Mouse (Mus musculus) heart, embryonic 14.5 days (tissue): ENCODE data around the gene Tldc1. TPM values are rescaled to one million over a fixed set of nuclear protein-coding genes. Genes with fewer than 3 reads are reported as not detected.

ENCODE experiments used
- ATAC-seq: fragments of 200-750 bp; cut with Nextera tagmentation; 2 replicates; pipeline ENCODE4 v1.8.0; 2017; ENCODE audit warnings: low read depth, moderate TSS enrichment; ENCODE audit not compliant: insufficient number of reproducible peaks, insufficient read depth, low FRiP score
- H3K27ac ChIP-seq, 2 experiments: fragments of 200-500 bp in 1 of 2; fragments of 300-500 bp in 1 of 2; sonication (generic) in 1 of 2; replicated peaks in 1 of 2; 2 replicates each; pipeline ENCODE4 v1.5.1; 2012 to 2014; ENCODE audit warnings: low read depth in 2 of 2, low read length in 2 of 2, control low read depth in 1 of 2, mild to moderate bottlenecking in 1 of 2, mixed read lengths in 1 of 2; ENCODE audit not compliant: control insufficient read depth in 1 of 2, insufficient read depth in 1 of 2
- H3K27me3 ChIP-seq: fragments of 300-500 bp; sonication (generic); 2 replicates; pipeline ENCODE4 v1.6.1; 2014; ENCODE audit warnings: mild to moderate bottlenecking, low read length, control low read depth; ENCODE audit not compliant: control insufficient read depth, insufficient read depth
- H3K36me3 ChIP-seq: fragments of 300-500 bp; sonication (generic); 2 replicates; pipeline ENCODE4 v1.6.1; 2014; ENCODE audit warnings: mild to moderate bottlenecking, control low read depth, low read length, mixed read lengths; ENCODE audit not compliant: control insufficient read depth, insufficient read depth
- H3K4me1 ChIP-seq, 2 experiments: fragments of 200-500 bp in 1 of 2; fragments of 300-500 bp in 1 of 2; sonication (generic) in 1 of 2; 2 replicates each; pipeline ENCODE4 v1.6.1; 2012 to 2014; ENCODE audit warnings: low read length in 2 of 2, control low read depth in 1 of 2, mixed read lengths in 1 of 2; ENCODE audit not compliant: control insufficient read depth in 2 of 2, insufficient read depth in 2 of 2
- H3K4me2 ChIP-seq: fragments of 300-500 bp; sonication (generic); 2 replicates; pipeline ENCODE4 v1.6.1; 2014; ENCODE audit warnings: mild to moderate bottlenecking, low read length
- H3K4me3 ChIP-seq, 2 experiments: fragments of 200-500 bp in 1 of 2; fragments of 300-500 bp in 1 of 2; sonication (generic) in 1 of 2; 2 replicates each; pipeline ENCODE4 v1.5.1; 2012 to 2014; ENCODE audit warnings: low read length in 2 of 2, mild to moderate bottlenecking in 2 of 2, control low read depth in 1 of 2, low read depth in 1 of 2, moderate library complexity in 1 of 2; ENCODE audit not compliant: control insufficient read depth in 1 of 2, insufficient read depth in 1 of 2
- H3K9ac ChIP-seq: fragments of 300-500 bp; sonication (generic); 2 replicates; pipeline ENCODE4 v1.6.1; 2014; ENCODE audit warnings: mild to moderate bottlenecking, low read length
- H3K9me3 ChIP-seq: fragments of 300-500 bp; sonication (generic); 2 replicates; pipeline ENCODE4 v1.6.1; 2016; ENCODE audit warnings: low read length, control low read depth; ENCODE audit not compliant: control insufficient read depth
- WGBS: fragments of 180-500 bp; shearing (Covaris S2); extraction: QIAGEN DNeasy Blood & Tissue Kit; methylation state at CpG from one replicate; pipeline ENCODE4 v1.1.7; 2014; 5-methylcytosine and 5-hydroxymethylcytosine counted together
- polyA plus RNA-seq: library from polyadenylated mRNA; unstranded; fragments of >200 nt; fragmentation: Nextera tagmentation; extraction: Ambion mirVana; gene quantifications from 2 replicates; pipeline ENCODE4 v1.2.1, GENCODE M21; 2014

Gene Tldc1
- polyA plus RNA-seq, 1 experiment from 2014 or later: 11.4 TPM

DNA sequence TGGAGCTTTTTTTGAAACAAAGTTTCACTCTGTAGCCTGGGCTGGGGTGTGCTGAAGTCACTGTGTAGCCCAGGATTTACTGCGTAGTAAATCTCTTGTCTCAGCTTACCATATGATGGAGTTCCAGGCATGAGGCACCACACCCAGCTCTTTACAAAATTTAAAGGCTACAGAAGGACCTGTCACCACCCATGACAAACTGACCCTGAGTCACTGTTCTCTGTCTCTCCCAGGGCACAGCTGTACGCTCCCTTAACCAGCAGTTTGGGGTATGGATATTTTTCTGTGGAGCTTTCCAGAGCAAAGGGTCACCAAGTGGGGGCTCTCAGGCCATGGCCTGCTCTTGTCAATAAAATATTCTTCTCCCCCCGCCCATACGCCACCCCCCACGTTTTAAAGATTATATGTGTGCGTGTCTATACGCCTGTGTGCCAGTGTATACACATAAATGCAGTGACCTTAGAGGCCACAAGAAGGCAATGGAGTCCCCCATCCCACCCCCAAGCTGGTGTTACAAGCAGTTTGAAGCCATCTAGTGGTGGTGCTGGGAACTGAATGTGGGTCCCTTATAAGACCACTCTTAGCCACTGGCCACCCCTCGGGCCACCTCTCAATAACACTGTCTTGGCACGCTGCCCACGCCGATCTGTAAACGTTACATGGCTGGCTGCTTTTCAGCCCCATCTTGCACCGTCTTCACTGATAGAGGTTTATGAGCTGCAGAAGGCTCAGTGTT, 34.8 kb downstream of the Tldc1 start:
- H3K36me3 ChIP-seq: no peaks in the 10 kb centered on the region
- H3K4me1 ChIP-seq: no peaks in the 10 kb centered on the region; a peak in 1 of 4 replicates
- H3K4me2 ChIP-seq: no peak overlapping the region
- H3K9me3 ChIP-seq: no peaks in the 10 kb centered on the region
- H3K4me3 ChIP-seq: no peak overlapping the region
- ATAC-seq: no peak
- no peaks in the 10 kb centered on the region for H3K27me3 ChIP-seq
- WGBS: 42% methylated on average over 13 of the region's 13 CpGs
- H3K9ac ChIP-seq: no peak overlapping the region
- H3K27ac ChIP-seq: no peak overlapping the region

DNA sequence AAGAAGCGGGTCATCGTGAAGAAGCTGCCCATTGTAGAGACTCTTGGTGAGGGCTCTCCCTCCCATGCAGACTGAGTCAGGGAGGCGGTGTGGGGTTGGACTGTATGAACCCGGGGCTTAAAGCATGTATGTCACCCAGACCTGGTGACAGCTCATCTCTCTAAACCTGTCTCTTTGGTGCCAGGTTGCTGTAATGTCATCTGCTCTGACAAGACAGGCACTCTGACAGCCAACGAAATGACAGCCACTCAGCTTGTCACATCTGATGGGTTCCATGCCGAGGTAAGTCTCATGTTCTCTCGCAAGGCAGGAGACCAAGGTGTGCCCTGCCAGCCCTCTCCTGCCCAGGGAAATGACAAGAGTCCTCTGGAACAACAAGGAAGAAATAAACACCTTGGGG, 35.8 kb downstream of the Tldc1 start:
- Histone ChIP-seq H3K4me1 (no peaks in the 10 kb centered on the region; a peak in 1 of 4 replicates), H3K9ac (no peak overlapping the region), H3K27me3 (no peaks in the 10 kb centered on the region), H3K4me2 (no peak overlapping the region), H3K36me3 (no peaks in the 10 kb centered on the region), H3K9me3 (no peaks in the 10 kb centered on the region), H3K4me3 (no peak overlapping the region), H3K27ac (no peak overlapping the region)
- no peak for ATAC-seq
- 59% methylated on average over 7 of the region's 7 CpGs for WGBS

DNA sequence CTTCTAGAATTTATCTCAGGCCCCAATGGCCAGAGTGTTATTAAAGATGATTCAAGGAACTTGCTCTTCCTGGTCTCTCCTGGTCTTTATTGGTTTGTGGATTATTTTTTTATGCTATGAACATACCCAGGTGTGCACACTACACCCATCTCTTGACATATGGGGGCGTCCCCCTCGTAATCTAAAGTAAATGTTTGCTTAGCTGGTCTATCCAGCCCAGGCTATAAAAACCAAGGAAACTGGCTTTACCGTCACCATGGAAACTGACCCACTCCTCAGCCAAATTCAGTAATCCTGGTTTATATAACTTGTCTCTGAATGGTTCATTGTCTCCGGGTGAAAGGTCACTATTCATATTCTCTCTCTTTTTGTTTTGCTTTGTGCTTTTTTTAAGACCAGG, 37.6 kb downstream of the Tldc1 start:
- Histone ChIP-seq H3K9me3 (no peaks in the 10 kb centered on the region), H3K27me3 (no peaks in the 10 kb centered on the region), H3K4me1 (no peaks in the 10 kb centered on the region; a peak in 1 of 4 replicates), H3K36me3 (no peaks in the 10 kb centered on the region), H3K9ac (no peak overlapping the region), H3K4me2 (no peak overlapping the region), H3K4me3 (no peak overlapping the region), H3K27ac (no peak overlapping the region)
- WGBS: 72% methylated on average over 4 of the region's 4 CpGs
- ATAC-seq: no peak

DNA sequence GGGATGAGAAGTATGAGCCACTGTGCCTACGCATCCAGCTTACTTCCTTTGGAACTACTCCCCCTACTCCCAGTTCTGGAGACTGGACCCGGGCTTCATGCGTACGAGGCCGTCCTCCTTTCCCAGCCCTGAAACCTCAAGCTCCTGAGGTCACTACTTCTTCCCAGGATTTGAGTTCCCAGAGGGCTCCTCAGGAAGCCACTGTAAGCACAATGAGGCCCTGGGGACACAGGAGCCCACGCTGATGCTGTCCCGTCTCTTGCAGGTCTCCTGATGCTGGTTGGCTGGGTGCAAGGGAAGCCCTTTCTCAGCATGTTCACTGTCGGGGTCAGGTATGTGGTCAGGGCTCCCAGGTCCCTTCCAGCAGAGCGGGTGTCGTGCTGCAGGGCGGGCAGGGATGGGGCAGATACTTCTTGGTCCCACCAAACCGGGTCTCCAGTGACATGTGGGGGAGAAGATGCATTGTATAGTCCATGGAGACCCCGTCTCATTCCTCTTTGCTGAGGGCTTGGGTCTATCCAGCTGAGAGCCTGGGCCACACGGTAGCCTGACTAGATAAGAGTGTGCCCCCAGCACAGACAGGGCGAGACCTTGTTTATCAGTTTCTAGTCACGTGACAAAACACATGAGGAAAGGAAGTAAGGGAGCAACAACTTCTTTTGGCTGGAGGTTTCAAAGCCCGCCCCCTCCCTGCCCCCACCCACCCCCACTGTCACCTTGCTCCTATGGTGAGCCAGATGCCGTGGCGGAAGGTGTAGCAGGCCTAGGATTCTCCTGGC, 39.9 kb downstream of the Tldc1 start:
- Histone ChIP-seq H3K4me2 (no peak overlapping the region), H3K4me1 (no peaks in the 10 kb centered on the region; a peak in 1 of 4 replicates), H3K36me3 (no peaks in the 10 kb centered on the region), H3K27ac (no peak overlapping the region), H3K4me3 (no peak overlapping the region), H3K9me3 (no peaks in the 10 kb centered on the region), H3K9ac (no peak overlapping the region), H3K27me3 (no peaks in the 10 kb centered on the region)
- no peak for ATAC-seq
- WGBS: 62% methylated on average over 19 of the region's 19 CpGs

DNA sequence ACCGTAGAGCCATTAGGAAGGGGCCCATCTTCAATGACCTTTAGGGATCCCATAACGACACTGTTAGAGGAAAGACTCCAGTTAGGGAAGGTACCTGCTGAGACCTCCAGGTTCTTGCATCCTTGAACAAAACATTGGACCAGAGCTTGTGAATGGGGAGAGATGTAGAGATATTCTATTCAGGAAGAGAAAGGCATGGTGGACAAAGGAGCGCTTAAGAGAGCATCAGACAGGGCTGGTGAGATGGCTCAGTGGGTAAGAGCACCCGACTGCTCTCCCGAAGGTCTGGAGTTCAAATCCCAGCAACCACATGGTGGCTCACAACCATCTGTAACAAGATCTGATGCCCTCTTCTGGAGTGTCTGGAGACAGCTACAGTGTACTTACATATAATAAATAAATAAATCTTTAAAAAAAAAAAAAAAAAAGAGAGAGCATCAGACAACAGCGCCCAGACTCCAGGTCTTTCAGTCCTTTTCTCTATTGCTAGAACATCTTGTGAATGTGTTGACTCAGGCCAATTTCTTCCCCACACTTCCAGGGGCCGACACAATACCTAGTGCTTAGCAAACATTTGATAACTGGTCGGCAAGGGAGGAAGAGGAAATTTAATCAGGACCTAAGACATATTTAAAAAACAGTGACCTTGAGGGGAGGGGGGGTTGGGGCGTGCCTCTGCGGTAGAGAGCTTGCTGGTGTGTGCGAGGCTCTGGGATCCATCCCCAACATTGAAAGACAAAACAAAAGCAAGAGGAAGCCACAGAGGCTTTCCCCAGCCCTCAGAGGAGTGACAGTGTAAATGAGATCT, 40.9 kb downstream of the Tldc1 start:
- no peak overlapping the region for H3K9ac ChIP-seq
- no peaks in the 10 kb centered on the region for H3K4me1 ChIP-seq
- no peak overlapping the region for H3K27ac ChIP-seq
- no peak overlapping the region for H3K4me2 ChIP-seq
- no peaks in the 10 kb centered on the region for H3K36me3 ChIP-seq
- H3K27me3 ChIP-seq: no peaks in the 10 kb centered on the region
- H3K9me3 ChIP-seq: no peaks in the 10 kb centered on the region
- 73% methylated on average over 11 of the region's 11 CpGs for WGBS
- no peak overlapping the region for H3K4me3 ChIP-seq
- no peak for ATAC-seq

DNA sequence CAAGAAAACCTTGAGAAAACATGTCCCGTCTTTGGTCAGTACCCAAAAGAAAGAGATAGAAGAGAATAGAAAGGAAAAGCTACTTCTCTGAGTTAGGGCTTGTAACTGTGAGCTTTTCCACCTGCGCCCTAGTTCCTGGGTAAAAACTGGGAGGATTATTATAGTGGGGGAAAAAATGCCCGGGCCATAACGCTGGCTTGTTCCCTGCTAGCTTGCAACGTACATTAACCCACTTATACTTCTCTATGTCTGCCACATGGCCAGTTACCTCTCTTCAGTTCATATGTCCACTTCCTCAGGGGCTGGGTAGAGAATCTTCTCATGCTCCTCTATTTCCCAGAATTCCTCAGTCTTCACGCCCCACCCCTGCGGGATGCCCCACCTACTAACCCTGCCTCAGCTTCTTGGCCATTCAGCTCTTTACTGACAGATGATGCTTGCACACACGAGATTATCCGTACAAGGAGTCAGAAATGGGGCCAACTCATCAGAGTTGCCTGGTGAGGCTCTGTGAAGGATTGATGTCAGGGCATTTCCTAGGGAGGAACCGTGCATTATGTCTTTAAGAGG, 41.8 kb downstream of the Tldc1 start:
- Histone ChIP-seq H3K4me3 (no peak overlapping the region), H3K4me2 (no peak overlapping the region), H3K9ac (no peak overlapping the region), H3K9me3 (no peaks in the 10 kb centered on the region), H3K27ac (no peak overlapping the region), H3K4me1 (no peaks in the 10 kb centered on the region), H3K36me3 (no peaks in the 10 kb centered on the region), H3K27me3 (no peaks in the 10 kb centered on the region)
- 84% methylated on average over 10 of the region's 10 CpGs for WGBS
- no peak for ATAC-seq

DNA sequence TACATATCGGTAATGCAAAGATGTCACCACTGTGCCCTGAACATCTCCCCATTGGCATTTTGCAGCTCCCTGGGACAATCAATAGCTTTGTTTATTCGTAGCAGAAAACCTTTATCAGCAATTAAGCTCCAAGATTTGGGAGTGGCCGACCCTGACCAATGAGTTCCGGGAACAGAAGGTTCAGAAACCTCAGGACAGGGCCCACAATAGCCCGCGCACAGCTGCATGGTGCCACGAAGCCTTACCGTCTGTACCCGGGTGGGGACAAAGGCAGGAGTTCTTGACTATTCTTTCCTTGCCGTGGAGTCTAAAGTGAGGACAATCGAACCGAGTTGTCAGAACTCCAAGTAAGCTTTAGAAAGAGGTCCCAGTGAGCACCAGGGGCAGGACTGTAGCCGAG, 46.1 kb downstream of the Tldc1 start:
- H3K4me2 ChIP-seq: no peak overlapping the region
- peaks cover 0 to 3% of the 10 kb centered on the region in 2 experiments; a peak in 1 of 4 replicates for H3K4me1 ChIP-seq
- H3K27ac ChIP-seq: no peak overlapping the region
- no peaks in the 10 kb centered on the region for H3K9me3 ChIP-seq
- H3K4me3 ChIP-seq: no peak overlapping the region
- no peaks in the 10 kb centered on the region for H3K27me3 ChIP-seq
- no peak for ATAC-seq
- no peaks in the 10 kb centered on the region for H3K36me3 ChIP-seq
- no peak overlapping the region for H3K9ac ChIP-seq
- WGBS: 85% methylated on average over 13 of the region's 13 CpGs
